Mouse (Mus musculus) stomach, postnatal 0 days (tissue): ENCODE measurements around the gene N4bp2.

Source experiments
- CTCF ChIP-seq: IDR thresholded peaks from 2 replicates; pipeline ENCODE4 v1.5.1; 2016; ENCODE audit warnings: antibody characterized with exemption, low read depth, mild to moderate bottlenecking, moderate library complexity
- EP300 ChIP-seq: optimal IDR thresholded peaks from 2 replicates; pipeline ENCODE3; 2016; ENCODE audit warnings: antibody characterized with exemption

DNA sequence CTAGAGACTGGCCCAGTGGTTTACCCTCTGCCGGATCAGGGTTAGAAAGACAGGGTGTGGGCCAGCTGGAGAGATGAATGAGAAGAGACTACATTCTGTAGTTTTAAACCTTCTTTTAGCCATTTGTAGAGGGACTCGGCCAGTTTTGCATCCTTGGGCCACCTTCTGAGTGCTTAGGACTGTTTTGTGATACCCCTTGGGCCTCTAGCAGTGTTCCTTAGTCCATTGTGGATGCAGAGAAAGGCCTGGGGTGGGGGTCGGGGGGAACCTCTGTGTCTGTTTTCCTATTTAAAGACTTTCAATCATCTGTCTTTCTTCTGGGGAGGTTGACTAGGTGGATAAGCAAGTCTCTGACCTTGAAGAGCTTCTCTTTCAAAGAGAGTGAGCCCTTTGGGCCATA lies 101.6 kb downstream of the N4bp2 start:
- TF ChIP-seq EP300 = no peak
- no peak for TF ChIP-seq CTCF
